In genomic region chr12:50549860-50550555, GRCm38 (mm10) we compare ENCODE assay signal across 9 mouse cellular contexts.
DNase-seq lines count a peak whose midpoint lies in the region; TF ChIP-seq lines count a peak whose summit lies in the region.
"Had no signal": no experiment of that assay in that cellular context is flagged by ENCODE, and none has a peak within 500 bp of the region (broad histone marks: within the 10 kb centered on the region; RNA-seq: fewer than 3 reads in every experiment).

No protein-coding gene starts in this region.

- intact Hi-C loops in left cerebral cortex, postnatal 25 days (cut with DNase I), result loop anchor here (5.0 kb wide), 1 partner anchor 97 kb away; the partner anchor contains the start of gene Prkd1

- no peak for TF ChIP-seq POLR2A in cerebellum, adult 2 months (IDR thresholded peaks at IDR 0.05; ENCODE audit: borderline replicate concordance, insufficient read depth, low read length)

- peaks cover 5% of the 10 kb centered on the region; the same call in 1 of the 2 replicates for H3K4me1 ChIP-seq in cerebellum, adult 2 months (ENCODE audit: control insufficient read depth, insufficient read depth, low read length)

- no peak overlapping the region for H3K4me3 ChIP-seq in cerebellum, adult 2 months (replicated peaks; ENCODE audit: insufficient read depth, low read depth, low read length)
- H3K4me3 ChIP-seq: limb, embryonic 13.5 days had no signal

- 3% methylated on average over 8 of the region's 8 CpGs for WGBS in cerebellum, adult 2 months

- no peak for TF ChIP-seq CTCF in cerebellum, adult 2 months (IDR thresholded peaks at IDR 0.05; ENCODE audit: borderline replicate concordance, insufficient read depth, low read depth, low read length)

- no peak overlapping the region for H3K27ac ChIP-seq in cerebellum, adult 2 months (ENCODE audit: insufficient read depth, low read length)
- H3K27ac ChIP-seq: limb, embryonic 13.5 days had no signal

- peak; percentile 32 for DNase-seq in ovary, postnatal 36 days (ENCODE audit: low spot score)
- no peak for DNase-seq in ovary, postnatal 14 days (ENCODE audit: low spot score)
- peak; percentile 67 to 69 for DNase-seq in cerebellum, adult 2 months
- peak; percentile 62 for DNase-seq in gonadal fat pad, adult 2 months (ENCODE audit: low read depth)
- peak; percentile 59 to 86 for DNase-seq in left cerebral cortex, postnatal 25 days (ENCODE audit: low spot score in 2 of 2)
- DNase-seq in thymus, postnatal 25 days, result no peak
- no peak for DNase-seq in embryo, embryonic 10.5 days (ENCODE audit: low spot score)
- no peak for DNase-seq in urinary bladder, postnatal 10 days (ENCODE audit: low spot score)

- H3K27me3 ChIP-seq in cerebellum, adult 2 months (ENCODE audit: control insufficient read depth, insufficient read depth, low read length), result no peaks in the 10 kb centered on the region
- H3K27me3 ChIP-seq: limb, embryonic 13.5 days had no signal

Comparison
In these comparisons a context has a peak if more than half of its experiments do, and no peak if none do; other contexts are left out.
1. DNase-seq: peak in ovary, postnatal 36 days (single experiment), cerebellum, adult 2 months (2 of 2), gonadal fat pad, adult 2 months (single experiment) and left cerebral cortex, postnatal 25 days (2 of 2); none in ovary, postnatal 14 days (single experiment), thymus, postnatal 25 days (single experiment), embryo, embryonic 10.5 days (single experiment) and urinary bladder, postnatal 10 days (single experiment).